Mouse (Mus musculus) cerebellum, adult 2 months (tissue): ENCODE results near the gene Chd2.

Experiments used
- CTCF ChIP-seq: fragments of 200-500 bp; IDR thresholded peaks from 2 replicates; pipeline ENCODE4 v1.5.1; 2011; ENCODE audit warnings: low read depth, mild to moderate bottlenecking, control low read depth, low read length, moderate library complexity, borderline replicate concordance; ENCODE audit not compliant: insufficient read depth
- POLR2A ChIP-seq: fragments of 200-500 bp; IDR thresholded peaks from 2 replicates; pipeline ENCODE4 v1.6.1; 2011; ENCODE audit warnings: low read length, control low read depth, borderline replicate concordance; ENCODE audit not compliant: insufficient read depth

DNA sequence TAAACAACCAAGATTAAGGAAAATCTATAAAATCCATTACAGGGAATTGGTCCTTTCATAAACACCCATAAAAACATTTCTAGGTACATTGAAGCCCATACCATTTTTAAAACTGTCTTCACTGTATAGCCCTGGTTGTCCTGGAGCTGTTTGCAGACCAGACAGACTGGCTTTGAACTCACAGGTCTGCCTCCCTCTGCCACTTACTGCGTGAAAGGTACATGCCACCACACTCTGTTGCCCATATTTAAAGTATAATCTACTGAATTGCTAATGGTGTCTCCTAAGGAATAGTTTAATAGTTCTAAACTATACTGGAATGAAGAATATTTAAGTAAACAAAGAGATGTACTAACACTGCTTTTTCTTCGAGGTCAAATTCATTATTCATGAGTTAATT lies 5.1 kb downstream of the Chd2 start:
- TF ChIP-seq CTCF (no peak), POLR2A (no peak)
